Mouse (Mus musculus) hindbrain, embryonic 14.5 days (tissue): ENCODE data around the gene Npw. TPM values are rescaled to one million over a fixed set of nuclear protein-coding genes. Genes with fewer than 3 reads are reported as not detected.

Source experiments
- ATAC-seq: fragments of 200-750 bp; cut with Nextera tagmentation; 2 replicates; pipeline ENCODE4 v1.8.0; 2017; ENCODE audit warnings: moderate number of reproducible peaks, mild to moderate bottlenecking, moderate TSS enrichment, moderate library complexity; ENCODE audit not compliant: low FRiP score
- DNase-seq: peaks from one replicate; pipeline ENCODE4 v3.0.0-alpha.2; 2015; ENCODE audit warnings: low spot score
- H3K27ac ChIP-seq: fragments of 300-500 bp; sonication (generic); 2 replicates; pipeline ENCODE4 v1.5.1; 2014; ENCODE audit warnings: mild to moderate bottlenecking, moderate library complexity
- H3K27me3 ChIP-seq: fragments of 300-500 bp; sonication (generic); 2 replicates; pipeline ENCODE4 v1.6.1; 2014; ENCODE audit warnings: mild to moderate bottlenecking, low read length, mixed read lengths; ENCODE audit not compliant: control insufficient read depth, insufficient read depth
- H3K36me3 ChIP-seq: fragments of 300-500 bp; sonication (generic); replicated peaks from 2 replicates; pipeline ENCODE4 v1.6.1; 2014; ENCODE audit not compliant: control insufficient read depth, insufficient read depth
- H3K4me1 ChIP-seq: fragments of 300-500 bp; sonication (generic); replicated peaks from 2 replicates; pipeline ENCODE4 v1.6.1; 2014; ENCODE audit warnings: antibody characterized with exemption, low read length, mixed read lengths; ENCODE audit not compliant: control insufficient read depth, insufficient read depth
- H3K4me2 ChIP-seq: fragments of 300-500 bp; sonication (generic); replicated peaks from 2 replicates; pipeline ENCODE4 v1.6.1; 2014; ENCODE audit warnings: mild to moderate bottlenecking, moderate library complexity
- H3K4me3 ChIP-seq: fragments of 300-500 bp; sonication (generic); replicated peaks from 2 replicates; pipeline ENCODE4 v1.5.1; 2014; ENCODE audit warnings: mild to moderate bottlenecking, low read length
- H3K9ac ChIP-seq: fragments of 300-500 bp; sonication (generic); 2 replicates; pipeline ENCODE4 v1.6.1; 2014
- H3K9me3 ChIP-seq: fragments of 300-500 bp; sonication (generic); 2 replicates; pipeline ENCODE4 v1.6.1; 2016; ENCODE audit warnings: low read length; ENCODE audit not compliant: control insufficient read depth
- WGBS: fragments of 180-500 bp; shearing (Covaris S2); extraction: QIAGEN DNeasy Blood & Tissue Kit; methylation state at CpG from one replicate; pipeline ENCODE4 v1.1.7; 2014; 5-methylcytosine and 5-hydroxymethylcytosine counted together
- polyA plus RNA-seq: library from polyadenylated mRNA; unstranded; fragments of >200 nt; fragmentation: Nextera tagmentation; extraction: Ambion mirVana; gene quantifications from 2 replicates; pipeline ENCODE4 v1.2.1, GENCODE M21; 2014

The Npw gene
- polyA plus RNA-seq: 0.83 TPM in 1 of 2 replicates, not detected in the other

DNA sequence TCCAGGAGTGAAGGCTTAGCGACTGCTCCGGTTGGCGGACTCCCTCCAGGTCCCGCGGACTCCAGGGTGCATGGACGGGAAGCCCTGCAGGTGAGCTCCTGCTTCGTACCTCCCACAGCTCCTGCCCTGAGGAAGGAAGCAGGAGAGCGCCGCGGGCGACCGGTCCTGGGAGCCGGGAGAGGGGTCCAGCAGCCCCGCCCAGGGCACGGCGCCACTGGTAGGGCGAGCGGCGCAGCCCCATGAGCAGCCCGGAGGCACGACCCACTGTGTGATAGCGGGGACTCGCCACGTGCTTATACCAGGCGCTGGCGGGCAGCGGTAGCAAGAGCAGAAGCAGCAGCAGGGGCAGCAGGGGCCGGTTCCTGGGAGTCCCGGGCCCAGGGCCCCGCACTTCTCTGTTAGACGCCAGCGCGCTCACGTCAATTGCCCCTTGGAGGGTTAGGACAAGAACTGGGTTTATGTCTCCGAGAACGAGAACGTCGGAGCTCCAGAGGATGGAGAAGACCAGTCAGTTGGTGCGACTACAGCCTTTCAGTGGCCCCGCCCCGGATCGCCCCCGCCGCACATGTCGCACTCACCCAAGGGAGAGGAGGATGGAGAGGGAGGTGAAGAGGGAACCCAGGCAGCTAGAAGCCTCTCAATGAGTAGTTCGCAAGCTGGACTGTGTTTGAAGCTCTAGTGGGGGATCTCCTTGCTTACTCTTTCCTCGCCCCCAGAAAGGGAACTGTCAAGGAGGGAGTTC, at the start of gene Npw:
TSS of gene Npw (minus strand) at position 441 of the 742 bp plus-strand sequence.
- Histone ChIP-seq H3K9me3 (no peaks in the 10 kb centered on the region), H3K9ac (peak within 1 kb of the TSS; percentile 40), H3K4me2 (peak within 1 kb of the TSS; percentile 57), H3K4me3 (peak within 1 kb of the TSS; percentile 27), H3K27me3 (peaks cover 49% of the 10 kb centered on the region), H3K36me3 (no peaks in the 10 kb centered on the region), H3K4me1 (peaks cover 6% of the 10 kb centered on the region; the same call in 1 of the 2 replicates), H3K27ac (no peak within 1 kb of the TSS)
- no peak for DNase-seq
- ATAC-seq: no peak
- WGBS: 2% methylated on average over 47 of the region's 47 CpGs

DNA sequence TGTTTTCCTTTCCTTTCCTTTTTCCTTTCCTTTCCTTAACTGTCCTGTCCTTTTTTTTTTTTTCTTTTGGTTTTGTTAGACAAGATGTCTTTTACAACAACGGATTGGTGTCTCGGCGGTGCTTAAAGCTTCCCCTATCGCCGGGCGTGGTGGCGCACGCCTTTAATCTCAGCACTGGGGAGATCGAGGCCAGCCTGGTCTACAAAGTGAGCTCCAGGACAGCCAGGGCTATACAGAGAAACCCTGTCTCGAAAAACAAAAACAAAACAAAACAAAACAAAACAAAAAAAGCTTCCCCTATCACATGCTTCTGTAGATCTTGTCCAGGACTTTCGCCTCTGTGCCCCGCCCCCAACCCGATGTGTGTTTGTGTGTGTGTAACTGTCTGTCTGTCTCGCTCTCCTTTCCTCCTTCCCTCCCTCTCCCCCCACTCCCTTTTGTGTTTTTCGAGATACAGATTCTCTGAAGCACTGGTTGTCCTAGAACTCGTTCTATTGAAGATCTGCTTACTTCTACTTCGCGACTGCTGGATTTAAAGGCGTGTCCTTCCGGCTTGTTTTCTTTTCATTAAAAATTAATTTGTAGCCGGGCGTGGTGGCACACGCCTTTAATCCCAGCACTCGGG, 49.7 kb upstream of the Npw start:
- DNase-seq: no peak
- Histone ChIP-seq H3K9ac (peak overlapping the region; percentile 79), H3K9me3 (no peaks in the 10 kb centered on the region), H3K4me2 (peak overlapping the region; percentile 79), H3K36me3 (peaks cover 20% of the 10 kb centered on the region), H3K27ac (peak overlapping the region; percentile 86), H3K4me3 (peak overlapping the region; percentile 84), H3K4me1 (peaks cover 17% of the 10 kb centered on the region), H3K27me3 (no peaks in the 10 kb centered on the region)
- peak; percentile 38; the same call in 1 of the 2 replicates for ATAC-seq
- 6% methylated on average over 24 of the region's 24 CpGs for WGBS

DNA sequence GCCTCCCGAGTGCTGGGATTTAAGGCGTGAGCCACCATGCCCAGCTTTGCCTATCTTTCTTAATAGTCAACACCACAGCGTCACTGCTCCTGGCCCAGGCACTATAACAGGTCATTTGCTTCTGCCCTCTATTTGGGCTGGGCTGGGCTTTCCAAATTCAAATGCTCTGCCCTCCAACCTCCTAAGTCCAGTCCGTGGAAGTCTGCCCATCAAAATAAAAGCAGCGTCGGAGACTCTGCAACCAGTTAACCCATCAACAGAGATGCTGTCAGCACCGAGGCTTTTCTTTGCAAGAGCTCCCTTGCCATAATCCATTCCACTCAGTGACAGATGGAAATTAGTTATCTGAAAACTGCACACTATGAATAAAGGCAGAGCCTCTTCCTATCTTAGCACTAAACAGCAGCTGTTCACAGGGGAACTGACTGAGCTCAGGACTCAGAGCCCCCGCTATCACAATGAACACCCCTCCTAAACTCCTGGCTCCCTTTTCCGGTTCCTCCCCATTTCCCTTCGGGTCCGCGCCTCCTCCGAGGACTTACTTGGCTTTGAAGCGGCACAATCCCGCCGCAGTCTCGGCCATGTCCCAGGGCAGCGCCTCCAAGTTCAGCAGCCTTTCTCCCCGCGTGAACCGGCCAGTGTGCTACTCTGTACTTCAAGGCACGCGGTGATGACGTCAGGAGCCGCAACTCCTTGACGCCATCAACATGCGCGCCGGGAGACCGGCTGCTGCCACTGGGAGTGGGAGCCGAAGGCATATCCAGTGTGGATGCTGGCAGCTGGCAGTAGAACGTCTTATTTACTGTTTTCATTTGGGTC, 48.9 kb upstream of the Npw start, which contains the start of gene Tbl3:
TSS of gene Tbl3 (minus strand) at position 679 of the 819 bp plus-strand sequence.
- Histone ChIP-seq H3K9ac (peak within 1 kb of the TSS; percentile 79), H3K36me3 (peaks cover 26% of the 10 kb centered on the region), H3K4me1 (peaks cover 17% of the 10 kb centered on the region), H3K4me3 (peak within 1 kb of the TSS; percentile 84), H3K27me3 (no peaks in the 10 kb centered on the region), H3K4me2 (peak within 1 kb of the TSS; percentile 79), H3K9me3 (no peaks in the 10 kb centered on the region), H3K27ac (peak within 1 kb of the TSS; percentile 86)
- ATAC-seq: peak; percentile 91
- peak; percentile 98 for DNase-seq
- WGBS: 5% methylated on average over 32 of the region's 32 CpGs

DNA sequence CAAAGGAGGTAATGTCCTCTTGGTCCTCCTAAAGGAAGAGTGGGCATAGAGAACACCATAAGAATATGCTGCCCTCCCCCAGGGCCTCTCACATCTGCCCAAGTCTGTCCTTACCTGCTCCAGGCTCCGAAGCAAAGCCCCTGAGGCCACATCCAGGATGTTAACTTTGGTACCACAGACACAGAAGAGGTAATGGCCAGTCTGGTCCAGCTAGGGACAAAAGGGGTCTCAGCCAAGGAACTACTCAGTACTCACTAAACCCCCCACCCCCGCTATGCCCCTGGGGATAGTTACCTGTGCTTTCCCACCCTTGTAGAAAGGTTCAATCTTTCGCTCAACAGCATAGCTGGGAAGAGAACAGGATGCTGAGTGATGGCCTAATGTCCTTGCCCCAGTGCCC, 47.6 kb upstream of the Npw start:
- WGBS: 100% methylated on average over 3 of the region's 3 CpGs
- no peaks in the 10 kb centered on the region for H3K27me3 ChIP-seq
- no peak overlapping the region for H3K27ac ChIP-seq
- H3K36me3 ChIP-seq: peaks cover 40% of the 10 kb centered on the region
- no peaks in the 10 kb centered on the region for H3K9me3 ChIP-seq
- DNase-seq: no peak
- ATAC-seq: no peak
- no peak overlapping the region for H3K4me3 ChIP-seq
- H3K4me1 ChIP-seq: peaks cover 17% of the 10 kb centered on the region
- no peak overlapping the region for H3K9ac ChIP-seq
- H3K4me2 ChIP-seq: no peak overlapping the region

DNA sequence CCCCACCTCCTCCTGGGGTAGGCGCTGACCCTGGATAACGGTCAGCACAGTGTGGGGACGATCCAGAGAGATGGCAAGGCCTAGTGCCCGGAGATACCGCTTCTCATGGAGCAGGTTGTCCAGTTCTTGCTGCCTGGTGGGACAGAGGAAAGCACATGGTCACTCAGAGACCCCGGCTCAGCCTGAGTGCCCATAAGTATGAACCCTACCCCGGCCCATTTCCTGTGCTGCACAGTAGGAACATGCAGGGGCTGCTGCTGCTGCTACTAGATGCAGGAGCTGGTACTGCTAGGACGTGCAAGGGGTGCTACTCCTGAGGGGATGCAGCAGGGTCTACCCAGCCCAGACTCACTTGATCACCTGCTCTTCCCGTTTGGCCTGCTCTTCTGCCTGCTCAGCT, 43.0 kb upstream of the Npw start:
- peaks cover 58% of the 10 kb centered on the region for H3K36me3 ChIP-seq
- no peaks in the 10 kb centered on the region for H3K27me3 ChIP-seq
- DNase-seq: no peak
- 90% methylated on average over 9 of the region's 9 CpGs for WGBS
- H3K4me1 ChIP-seq: peaks cover 12% of the 10 kb centered on the region
- H3K9ac ChIP-seq: no peak overlapping the region
- no peaks in the 10 kb centered on the region for H3K9me3 ChIP-seq
- H3K27ac ChIP-seq: no peak overlapping the region
- H3K4me3 ChIP-seq: no peak overlapping the region
- ATAC-seq: no peak
- H3K4me2 ChIP-seq: no peak overlapping the region

DNA sequence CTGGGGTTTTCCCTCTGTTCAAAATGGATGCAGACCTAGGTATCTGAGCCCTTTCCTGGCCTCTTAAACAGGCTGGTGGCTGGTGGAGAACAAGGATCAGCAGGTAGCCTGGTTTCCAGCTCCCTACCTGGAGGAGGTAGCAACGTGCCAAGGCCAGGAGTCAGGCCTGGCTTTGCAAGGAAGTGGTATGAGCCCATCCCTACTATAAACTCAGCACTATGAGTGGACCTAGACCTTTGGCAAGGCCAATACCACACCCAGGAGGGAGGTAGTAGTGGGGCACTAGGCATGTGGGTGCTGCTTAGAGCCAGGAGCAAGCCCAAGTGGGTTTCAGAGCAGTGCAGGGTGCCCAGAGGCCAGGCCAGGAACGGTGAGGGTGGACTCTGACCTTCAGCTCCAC, 41.2 kb upstream of the Npw start:
- DNase-seq (no peak), ATAC-seq (no peak)
- Histone ChIP-seq H3K27me3 (no peaks in the 10 kb centered on the region), H3K36me3 (peaks cover 53% of the 10 kb centered on the region), H3K4me1 (peaks cover 16% of the 10 kb centered on the region), H3K4me3 (no peak overlapping the region), H3K27ac (no peak overlapping the region), H3K4me2 (no peak overlapping the region), H3K9me3 (no peaks in the 10 kb centered on the region), H3K9ac (no peak overlapping the region)
- WGBS: 88% methylated on average over 2 of the region's 2 CpGs

DNA sequence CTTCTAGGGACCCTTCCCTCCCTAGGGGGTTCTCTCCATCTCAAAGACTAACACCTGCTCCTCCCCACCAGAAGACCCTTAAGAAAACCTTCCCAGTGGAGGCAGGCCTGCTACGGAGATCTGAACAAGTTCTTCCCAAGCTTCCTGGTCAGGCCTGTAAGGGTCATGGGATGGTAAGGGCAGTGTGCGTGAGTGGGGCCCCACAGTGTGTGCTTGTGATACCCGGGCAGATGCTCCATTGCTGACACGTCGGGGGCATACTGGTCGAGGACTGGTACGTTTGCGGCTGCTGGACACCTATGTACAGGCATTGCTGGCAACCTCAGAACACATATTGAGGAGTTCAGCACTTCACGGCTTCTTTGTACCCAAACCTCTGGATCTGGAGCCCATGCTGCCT, 40.5 kb upstream of the Npw start:
- Histone ChIP-seq H3K27me3 (no peaks in the 10 kb centered on the region), H3K4me2 (no peak overlapping the region), H3K36me3 (peaks cover 45% of the 10 kb centered on the region), H3K27ac (no peak overlapping the region), H3K9me3 (no peaks in the 10 kb centered on the region), H3K4me1 (peaks cover 16% of the 10 kb centered on the region), H3K9ac (no peak overlapping the region), H3K4me3 (no peak overlapping the region)
- ATAC-seq (no peak), DNase-seq (no peak)
- 66% methylated on average over 9 of the region's 9 CpGs for WGBS

DNA sequence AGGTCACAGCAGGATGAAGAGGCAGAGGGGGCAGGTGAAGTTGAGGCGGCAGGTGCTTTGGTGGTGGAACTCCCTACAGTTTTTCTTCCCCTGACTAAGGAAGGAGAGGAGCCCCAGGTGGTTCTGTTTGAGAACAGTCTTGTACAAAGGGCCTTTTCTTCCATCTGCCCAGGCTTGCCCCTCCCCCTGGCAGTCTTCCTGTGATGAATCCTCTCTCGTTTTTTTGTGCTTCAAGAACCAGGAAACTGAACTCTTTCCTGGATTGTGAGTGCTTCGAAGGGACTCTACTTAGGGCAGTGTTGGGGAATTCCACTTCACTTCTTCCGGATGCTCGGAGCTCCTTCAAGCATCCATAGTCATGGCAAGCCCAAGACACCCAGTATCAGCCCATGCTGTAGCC, 39.7 kb upstream of the Npw start:
- H3K4me1 ChIP-seq: peaks cover 16% of the 10 kb centered on the region
- no peaks in the 10 kb centered on the region for H3K9me3 ChIP-seq
- 14% methylated on average over 5 of the region's 5 CpGs for WGBS
- no peak overlapping the region for H3K9ac ChIP-seq
- peaks cover 41% of the 10 kb centered on the region for H3K36me3 ChIP-seq
- DNase-seq (no peak), ATAC-seq (no peak)
- no peak overlapping the region for H3K27ac ChIP-seq
- H3K27me3 ChIP-seq: no peaks in the 10 kb centered on the region
- H3K4me2 ChIP-seq: no peak overlapping the region
- H3K4me3 ChIP-seq: no peak overlapping the region
